Mouse (Mus musculus) liver, postnatal 0 days (tissue): ENCODE results near the gene Dcaf5. TPM values are rescaled to one million over a fixed set of nuclear protein-coding genes. Genes with fewer than 3 reads are reported as not detected.
A peak's percentile ranks its signal among the peaks of the same experiment; 100 is the strongest.

Source experiments
- ATAC-seq: fragments of 200-750 bp; cut with Nextera tagmentation; 2 replicates; pipeline ENCODE4 v1.8.0; 2017; ENCODE audit warnings: mild to moderate bottlenecking, moderate library complexity
- DNase-seq: peaks from one replicate; pipeline ENCODE4 v3.0.0-alpha.2; 2016
- H3K27ac ChIP-seq: fragments of 300-500 bp; sonication (generic); 2 replicates; pipeline ENCODE4 v1.5.1; 2014; ENCODE audit warnings: antibody characterized with exemption, moderate library complexity, mild to moderate bottlenecking, low read depth
- H3K27me3 ChIP-seq: fragments of 300-500 bp; sonication (generic); 2 replicates; pipeline ENCODE4 v1.6.1; 2014; ENCODE audit warnings: low read length, control low read depth, mixed read lengths; ENCODE audit not compliant: insufficient read depth
- H3K36me3 ChIP-seq: fragments of 300-500 bp; sonication (generic); replicated peaks from 2 replicates; pipeline ENCODE4 v1.6.1; 2014; ENCODE audit warnings: mild to moderate bottlenecking, control low read depth, low read length, moderate library complexity, mixed read lengths; ENCODE audit not compliant: insufficient read depth
- H3K4me1 ChIP-seq: fragments of 300-500 bp; sonication (generic); 2 replicates; pipeline ENCODE4 v1.6.1; 2014; ENCODE audit warnings: antibody characterized with exemption, mild to moderate bottlenecking, control low read depth; ENCODE audit not compliant: insufficient read depth
- H3K4me2 ChIP-seq: fragments of 300-500 bp; sonication (generic); 2 replicates; pipeline ENCODE4 v1.6.1; 2014; ENCODE audit warnings: low read depth, mild to moderate bottlenecking, low read length, moderate library complexity, mixed read lengths
- H3K4me3 ChIP-seq: fragments of 300-500 bp; sonication (generic); 2 replicates; pipeline ENCODE4 v1.5.1; 2014; ENCODE audit warnings: low read depth, low read length
- H3K9ac ChIP-seq: fragments of 300-500 bp; sonication (generic); replicated peaks from 2 replicates; pipeline ENCODE4 v1.6.1; 2014; ENCODE audit warnings: mild to moderate bottlenecking, moderate library complexity
- H3K9me3 ChIP-seq: fragments of 300-500 bp; sonication (generic); 2 replicates; pipeline ENCODE4 v1.6.1; 2016; ENCODE audit warnings: mild to moderate bottlenecking, control low read depth, low read length, mixed read lengths
- CTCF ChIP-seq: sonication (generic); IDR thresholded peaks from 2 replicates; pipeline ENCODE4 v1.5.1; 2016; ENCODE audit warnings: antibody characterized with exemption, low read depth
- EP300 ChIP-seq: IDR thresholded peaks from 2 replicates; pipeline ENCODE4 v1.6.1; 2016; ENCODE audit warnings: antibody characterized with exemption, low read depth, mild to moderate bottlenecking
- WGBS: fragments of 180-500 bp; shearing (Covaris S2); extraction: QIAGEN DNeasy Blood & Tissue Kit; methylation state at CpG from one replicate; pipeline ENCODE4 v1.1.7; 2014; ENCODE audit not compliant: insufficient replicate concordance; 5-methylcytosine and 5-hydroxymethylcytosine counted together
- microRNA-seq: library from miRNA; unstranded; fragments of <30 nt; microRNA quantifications from one replicate; pipeline ENCODE4, GENCODE M21; 2016
- polyA plus RNA-seq: library from polyadenylated mRNA; unstranded; fragments of >200 nt; fragmentation: Nextera tagmentation; extraction: Ambion mirVana; gene quantifications from 2 replicates; pipeline ENCODE4 v1.2.1, GENCODE M21; 2015

The Dcaf5 gene
- polyA plus RNA-seq, 1 experiment from 2014 or later: 3.9 TPM

DNA sequence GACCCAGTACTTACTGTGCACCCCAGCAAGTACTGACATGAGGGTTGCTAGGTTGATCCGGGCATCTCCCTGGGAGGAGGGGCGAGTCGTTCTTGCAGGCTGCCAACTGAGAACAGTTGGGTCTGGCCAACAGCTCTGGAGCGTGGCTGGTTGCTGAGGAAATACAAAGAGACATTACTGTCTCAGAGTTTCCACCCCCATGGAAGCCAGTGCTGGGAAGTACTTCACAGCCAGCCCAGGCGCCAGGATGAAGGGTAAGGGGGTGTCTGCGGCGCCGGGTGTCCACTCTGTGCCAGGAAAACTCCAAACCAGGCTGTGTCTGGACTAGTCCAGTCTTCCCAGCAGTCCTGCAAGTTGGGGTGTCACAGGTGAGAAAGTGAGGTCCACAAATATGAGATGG is 145.4 kb downstream of the Dcaf5 start:
- Histone ChIP-seq H3K27ac (no peak overlapping the region), H3K36me3 (no peaks in the 10 kb centered on the region), H3K27me3 (no peaks in the 10 kb centered on the region), H3K4me3 (no peak overlapping the region), H3K4me2 (no peak overlapping the region), H3K9ac (no peak overlapping the region), H3K4me1 (0 out of 2 replicates have a peak, but pooled peaks cover 5% of the 10 kb centered on the region), H3K9me3 (no peaks in the 10 kb centered on the region)
- ATAC-seq (no peak), DNase-seq (no peak)
- no peak for TF ChIP-seq CTCF
- TF ChIP-seq EP300: no peak
- 75% methylated on average over 8 of the region's 8 CpGs for WGBS

DNA sequence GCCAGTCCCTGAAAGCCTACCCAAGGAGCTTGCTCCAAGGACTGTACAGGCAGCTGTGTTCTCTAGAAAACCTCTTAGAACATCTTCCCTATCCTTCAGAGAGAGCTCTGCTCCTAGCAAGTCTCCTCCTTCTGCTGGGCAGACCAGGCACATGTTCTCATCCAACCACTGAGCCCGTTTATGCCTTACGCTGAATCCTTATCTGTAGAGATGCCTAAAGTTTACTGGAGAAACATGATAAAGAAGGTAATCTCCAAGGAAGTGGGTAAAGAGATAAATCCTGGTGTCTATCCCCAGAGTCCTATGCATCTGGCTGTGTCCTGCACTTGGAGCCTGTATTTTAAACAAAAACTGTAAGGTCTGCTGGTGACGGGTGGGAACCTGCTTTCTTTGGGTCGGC is 145.9 kb downstream of the Dcaf5 start:
- H3K4me1 ChIP-seq: 0 out of 2 replicates have a peak, but pooled peaks cover 5% of the 10 kb centered on the region
- no peak overlapping the region for H3K4me2 ChIP-seq
- no peak overlapping the region for H3K9ac ChIP-seq
- no peak for TF ChIP-seq EP300
- TF ChIP-seq CTCF: no peak
- H3K36me3 ChIP-seq: no peaks in the 10 kb centered on the region
- DNase-seq (no peak), ATAC-seq (no peak)
- no peak overlapping the region for H3K4me3 ChIP-seq
- no peaks in the 10 kb centered on the region for H3K9me3 ChIP-seq
- 49% methylated on average over 4 of the region's 4 CpGs for WGBS
- no peaks in the 10 kb centered on the region for H3K27me3 ChIP-seq
- 0 out of 2 replicates have a peak overlapping the region, but pooled peaks have one; percentile 1 for H3K27ac ChIP-seq

DNA sequence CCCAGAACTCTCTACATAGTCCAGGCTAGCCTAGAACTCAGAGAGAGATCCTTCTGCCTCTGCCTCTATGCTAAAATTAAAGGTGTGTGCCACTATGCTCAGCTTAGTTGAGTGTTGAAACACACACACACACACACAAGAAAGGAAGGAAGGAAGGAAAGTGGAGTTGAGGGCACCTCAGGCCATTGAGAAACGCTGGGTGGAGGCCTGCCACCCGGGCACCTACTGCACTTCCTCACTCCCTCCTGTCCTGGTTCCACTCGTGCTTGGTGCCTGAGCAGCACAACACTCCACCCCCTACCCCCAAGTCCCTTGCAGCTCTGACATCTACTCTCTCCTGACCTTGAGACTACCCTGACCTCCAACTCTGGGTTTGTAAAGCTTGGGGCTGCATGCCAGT is 146.7 kb downstream of the Dcaf5 start:
- TF ChIP-seq EP300 (no peak), CTCF (no peak)
- Histone ChIP-seq H3K4me3 (no peak overlapping the region), H3K36me3 (no peaks in the 10 kb centered on the region), H3K9me3 (no peaks in the 10 kb centered on the region), H3K4me1 (peaks cover 5% of the 10 kb centered on the region; the same call in 1 of the 2 replicates), H3K9ac (no peak overlapping the region), H3K4me2 (no peak overlapping the region), H3K27me3 (no peaks in the 10 kb centered on the region), H3K27ac (no peak overlapping the region)
- whole genome bisulfite sequencing: 28% methylated on average over 3 of the region's 3 CpGs
- DNase-seq (peak; percentile 20), ATAC-seq (no peak)

DNA sequence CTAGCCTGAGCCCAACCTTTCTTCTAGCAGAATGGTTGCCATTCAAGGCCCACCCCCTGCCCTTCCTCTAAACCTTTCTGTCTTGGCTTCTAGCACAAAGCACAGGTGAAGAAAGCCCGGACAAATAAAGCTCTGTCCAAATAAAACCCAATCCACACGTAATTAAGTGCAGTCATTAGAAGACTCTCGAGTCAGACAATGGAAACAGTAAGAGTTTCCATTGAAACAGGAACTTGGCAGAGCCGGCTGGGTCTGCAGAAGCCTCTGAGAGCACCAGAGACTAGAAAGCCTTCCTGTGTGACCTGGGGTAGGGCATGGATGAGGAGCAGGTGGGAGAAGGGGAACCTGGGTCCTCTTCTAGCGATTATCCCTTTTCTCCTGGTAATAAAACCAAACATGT is 150.5 kb downstream of the Dcaf5 start:
- 44% methylated on average over 5 of the region's 5 CpGs for WGBS
- no peak overlapping the region for H3K4me2 ChIP-seq
- no peaks in the 10 kb centered on the region for H3K27me3 ChIP-seq
- H3K9ac ChIP-seq: no peak overlapping the region
- DNase-seq: no peak
- TF ChIP-seq EP300: no peak
- no peak for TF ChIP-seq CTCF
- no peaks in the 10 kb centered on the region for H3K9me3 ChIP-seq
- ATAC-seq: no peak
- no peak overlapping the region for H3K4me3 ChIP-seq
- H3K4me1 ChIP-seq: peaks cover 5% of the 10 kb centered on the region; the same call in 1 of the 2 replicates
- no peak overlapping the region for H3K27ac ChIP-seq
- no peaks in the 10 kb centered on the region for H3K36me3 ChIP-seq

Small RNA genes lying within 50 kb of the gene (microRNA-seq; reads per million reads assigned to microRNA genes)
- gene Mir1843a: 151 reads per million, percentile 47 among the genes with 10 or more reads in this experiment

Other genes starting within 250 kb of the Dcaf5 start
- 7.7 and 8.4 TPM in 2 replicates for gene Actn1, start 176.2 kb downstream of the Dcaf5 start, polyA plus RNA-seq
- gene Exd2, start 26.5 kb upstream of the Dcaf5 start, polyA plus RNA-seq: 3.4 and 3.6 TPM in 2 replicates
- gene Galnt16, start 81.7 kb upstream of the Dcaf5 start, polyA plus RNA-seq: 0.09 and 0.15 TPM in 2 replicates
- 8.0 and 10.7 TPM in 2 replicates for gene Slc39a9, start 207.3 kb upstream of the Dcaf5 start, polyA plus RNA-seq
- 81.6 and 92.2 TPM in 2 replicates for gene Erh, start 207.7 kb upstream of the Dcaf5 start, polyA plus RNA-seq